Mouse (Mus musculus) mouse embryonic stem cell (cell line): ENCODE results near the gene Acsl4.

Experiments used
- in situ Hi-C, 2 experiments: fragments of 300-500 bp; cut with MboI; formaldehyde crosslinking; loops; 1 replicate in 1 of 2; 3 replicates in 1 of 2; pipeline ENCODE4 v1.14.3; 2019 to 2020; ENCODE audit warnings: low sequenced_read_pairs in 2 of 2, low pct_unique_long_range_greater_than_20kb in 1 of 2, mixed read lengths in 1 of 2; ENCODE audit not compliant: unreplicated experiment in 1 of 2

Gene Acsl4

DNA sequence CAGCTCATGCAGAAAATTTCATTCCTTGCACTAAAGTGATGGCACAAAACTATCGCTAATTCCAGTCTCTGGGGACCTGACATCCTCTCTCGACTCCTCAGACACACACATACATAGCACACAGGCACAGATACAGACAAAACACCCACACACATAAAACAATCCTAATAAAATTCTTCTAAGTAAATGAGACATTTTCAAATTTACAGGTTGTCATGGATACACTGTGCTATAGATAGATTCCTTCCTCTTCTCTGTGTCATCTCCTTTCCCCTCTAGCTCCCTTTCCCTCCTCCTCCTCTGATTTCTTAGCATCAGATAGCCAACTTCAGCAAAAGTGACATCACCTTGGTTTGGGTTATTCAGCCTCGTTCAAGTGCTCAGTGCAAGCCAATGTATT, 114.3 kb downstream of the Acsl4 start:
- in situ Hi-C loops = no loop called here
